Mouse (Mus musculus) liver, adult 2 months (tissue): ENCODE measurements at regions not wholly inside any gene's neighbourhood (a gene's known extent, or its start where the extent isn't known, plus 50 kb on each side); places are given as distances from the start of the nearest gene placed in this dataset.
A peak's percentile ranks its signal among the peaks of the same experiment; 100 is the strongest.

ENCODE experiments used
- DNase-seq: peaks from one replicate; pipeline ENCODE4 v3.0.0-alpha.2; 2011; ENCODE audit warnings: low read depth, low spot score; ENCODE audit errors: extremely low read depth
- H3K27ac ChIP-seq: fragments of 200-500 bp; replicated peaks from 2 replicates; pipeline ENCODE4 v1.5.1; 2012; ENCODE audit warnings: low read depth, mild to moderate bottlenecking, control low read depth, inconsistent platforms, low read length; ENCODE audit not compliant: insufficient read depth
- H3K27me3 ChIP-seq: fragments of 200-500 bp; 2 replicates; pipeline ENCODE4 v1.6.1; 2012; ENCODE audit warnings: mild to moderate bottlenecking, moderate library complexity, low read length, inconsistent platforms; ENCODE audit not compliant: control insufficient read depth, insufficient read depth
- H3K36me3 ChIP-seq: fragments of 200-500 bp; 2 replicates; pipeline ENCODE4 v1.6.1; 2012; ENCODE audit warnings: low read length, inconsistent platforms; ENCODE audit not compliant: control insufficient read depth, insufficient read depth
- H3K4me1 ChIP-seq: fragments of 200-500 bp; 2 replicates; pipeline ENCODE4 v1.6.1; 2011; ENCODE audit warnings: low read length; ENCODE audit not compliant: control insufficient read depth, insufficient read depth
- H3K4me3 ChIP-seq: fragments of 200-500 bp; 2 replicates; pipeline ENCODE4 v1.5.1; 2011; ENCODE audit warnings: low read depth, mild to moderate bottlenecking, control low read depth, low read length, moderate library complexity; ENCODE audit not compliant: insufficient read depth
- H3K79me2 ChIP-seq: fragments of 200-500 bp; 2 replicates; pipeline ENCODE4 v1.6.1; 2012; ENCODE audit warnings: inconsistent platforms, mild to moderate bottlenecking, low read length, moderate library complexity; ENCODE audit not compliant: control insufficient read depth, insufficient read depth
- H3K9ac ChIP-seq: fragments of 200-500 bp; 2 replicates; pipeline ENCODE4 v1.6.1; 2012; ENCODE audit warnings: low read depth, mild to moderate bottlenecking, control low read depth, inconsistent platforms, low read length
- CTCF ChIP-seq: fragments of 200-500 bp; IDR thresholded peaks from 2 replicates; pipeline ENCODE4 v1.5.1; 2011; ENCODE audit warnings: low read depth, low read length, control low read depth
- POLR2A ChIP-seq: fragments of 200-500 bp; IDR thresholded peaks from 2 replicates; pipeline ENCODE4 v1.6.1; 2011; ENCODE audit warnings: low read length, control low read depth; ENCODE audit not compliant: insufficient read depth; ENCODE audit errors: extremely low read depth
- WGBS: fragments of 180-500 bp; shearing (Covaris S2); methylation state at CpG from one replicate; pipeline ENCODE4 v1.1.7; 2018; 5-methylcytosine and 5-hydroxymethylcytosine counted together

DNA sequence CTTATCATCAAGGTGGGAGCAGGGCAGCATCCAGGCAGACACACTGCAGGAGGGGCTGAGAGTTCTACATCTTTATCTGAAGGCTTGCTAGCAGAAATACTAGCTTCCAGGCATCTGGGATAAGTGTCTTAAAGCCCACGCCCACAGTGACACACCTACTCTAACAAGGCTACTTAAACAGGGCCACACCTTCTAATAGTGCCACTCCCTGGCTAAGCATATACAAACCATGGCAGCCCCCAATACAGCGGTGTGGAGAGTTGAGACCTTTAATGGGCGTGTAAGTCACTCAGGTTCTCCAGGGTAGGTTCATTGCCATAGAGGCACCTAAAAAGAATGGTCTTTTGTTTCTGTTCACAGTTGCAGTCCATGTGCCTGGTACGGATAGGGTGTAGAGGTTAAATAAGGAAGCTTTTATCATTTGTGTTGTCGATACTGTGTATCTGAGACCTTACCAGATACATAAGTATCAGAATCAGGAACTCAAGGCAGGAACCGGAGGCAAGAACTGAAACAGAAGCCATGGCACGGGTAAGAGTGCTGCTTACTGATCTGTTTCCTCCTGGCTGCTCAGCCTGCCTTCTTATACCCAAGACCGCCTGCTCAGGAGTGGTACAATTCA is 69.0 kb upstream of the Atrnl1 start:
- Histone ChIP-seq H3K27me3 (no peaks in the 10 kb centered on the region), H3K36me3 (no peaks in the 10 kb centered on the region), H3K9ac (no peak overlapping the region), H3K4me3 (no peak overlapping the region), H3K79me2 (no peaks in the 10 kb centered on the region), H3K4me1 (peaks cover 8% of the 10 kb centered on the region), H3K27ac (no peak overlapping the region)
- TF ChIP-seq POLR2A (no peak), CTCF (no peak)
- WGBS, result 96% methylated on average over 8 of the region's 8 CpGs
- no peak for DNase-seq

DNA sequence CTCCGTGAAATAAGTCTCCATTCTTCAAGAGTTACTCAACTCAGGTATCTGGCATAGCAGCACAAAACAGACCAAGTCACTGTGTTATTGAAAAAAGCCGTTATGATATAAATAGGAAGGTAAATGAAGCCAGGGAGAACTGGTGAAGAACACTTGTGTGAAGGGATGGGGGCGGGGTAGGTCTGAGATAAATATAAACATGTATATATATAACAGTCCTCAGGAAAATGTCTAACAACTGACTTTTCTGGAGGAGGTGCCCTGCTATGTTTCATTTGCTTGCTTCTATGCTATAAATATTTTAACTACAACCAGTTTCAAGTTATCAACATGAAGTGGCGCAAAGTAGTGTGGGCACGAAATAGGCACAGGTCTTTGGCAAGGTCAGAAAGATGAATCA is 68.3 kb upstream of the Atrnl1 start:
- Histone ChIP-seq H3K79me2 (no peaks in the 10 kb centered on the region), H3K9ac (no peak overlapping the region), H3K27me3 (no peaks in the 10 kb centered on the region), H3K36me3 (no peaks in the 10 kb centered on the region), H3K4me3 (no peak overlapping the region), H3K4me1 (peaks cover 7% of the 10 kb centered on the region), H3K27ac (no peak overlapping the region)
- WGBS, result 94% methylated on average over 5 of the region's 5 CpGs
- no peak for DNase-seq
- TF ChIP-seq POLR2A (no peak), CTCF (no peak)

DNA sequence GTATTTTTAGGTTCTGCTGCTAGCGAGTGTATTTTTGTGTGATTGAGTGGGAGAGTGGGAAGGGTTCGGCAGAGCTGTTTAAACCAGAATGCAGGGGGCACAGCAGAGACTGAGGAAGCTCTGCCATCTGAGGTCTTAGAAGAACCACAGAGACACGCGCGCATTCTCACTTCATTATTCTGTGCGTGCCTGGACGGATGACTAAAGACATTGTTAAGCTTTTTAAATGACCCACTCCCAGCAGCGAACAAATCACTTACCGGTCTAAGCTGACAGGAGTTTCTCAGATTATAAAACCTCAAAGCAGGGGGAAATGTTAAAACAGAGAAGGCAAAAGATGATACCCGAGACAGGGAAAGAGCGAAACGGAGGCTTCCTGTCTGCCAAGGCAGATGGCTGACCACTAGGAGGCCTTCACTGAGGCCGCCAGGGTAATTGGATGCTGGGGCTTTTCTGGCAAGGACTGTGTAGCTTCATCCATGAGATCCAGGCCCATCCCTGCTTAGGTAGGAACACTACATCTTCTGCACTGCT is 67.1 kb upstream of the Atrnl1 start:
- Histone ChIP-seq H3K4me1 (peaks cover 3% of the 10 kb centered on the region), H3K9ac (no peak overlapping the region), H3K27me3 (no peaks in the 10 kb centered on the region), H3K36me3 (no peaks in the 10 kb centered on the region), H3K27ac (no peak overlapping the region), H3K79me2 (no peaks in the 10 kb centered on the region), H3K4me3 (no peak overlapping the region)
- 77% methylated on average over 13 of the region's 13 CpGs for WGBS
- DNase-seq, result no peak
- TF ChIP-seq CTCF, result peak; percentile 25; the same call in 1 of the 2 replicates
- TF ChIP-seq POLR2A, result no peak

DNA sequence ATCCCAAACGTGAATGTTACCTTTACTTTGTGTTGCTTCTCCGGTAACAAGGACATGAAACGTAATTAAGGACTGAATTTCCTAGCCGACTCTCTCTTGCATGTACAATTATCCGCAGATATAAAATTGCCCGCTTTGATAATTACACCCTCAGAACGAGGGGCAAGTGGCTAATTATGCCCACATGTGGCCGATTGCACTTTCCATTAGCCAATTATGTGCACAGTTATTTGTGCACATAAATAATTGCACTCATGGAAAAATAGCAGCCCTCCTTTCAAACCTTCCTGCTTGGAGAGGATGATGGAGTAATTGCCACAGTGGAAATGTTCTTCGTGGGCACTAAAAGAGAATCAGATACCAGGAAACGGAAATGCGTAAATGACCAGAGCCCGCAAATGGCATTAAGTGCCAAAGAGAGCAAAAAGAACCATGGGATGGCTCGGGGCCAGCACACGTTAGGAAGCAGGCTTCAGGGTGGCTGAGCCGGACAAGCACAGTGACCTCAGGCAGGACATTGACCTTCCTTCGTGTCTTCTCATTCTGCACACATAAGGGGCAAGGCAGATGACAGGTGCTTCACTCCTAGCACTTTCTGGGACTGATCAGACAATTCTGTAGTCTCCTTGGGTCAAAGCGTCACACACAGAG is 66.5 kb upstream of the Atrnl1 start:
- H3K4me1 ChIP-seq, result peaks cover 3% of the 10 kb centered on the region
- 68% methylated on average over 17 of the region's 17 CpGs for WGBS

DNA sequence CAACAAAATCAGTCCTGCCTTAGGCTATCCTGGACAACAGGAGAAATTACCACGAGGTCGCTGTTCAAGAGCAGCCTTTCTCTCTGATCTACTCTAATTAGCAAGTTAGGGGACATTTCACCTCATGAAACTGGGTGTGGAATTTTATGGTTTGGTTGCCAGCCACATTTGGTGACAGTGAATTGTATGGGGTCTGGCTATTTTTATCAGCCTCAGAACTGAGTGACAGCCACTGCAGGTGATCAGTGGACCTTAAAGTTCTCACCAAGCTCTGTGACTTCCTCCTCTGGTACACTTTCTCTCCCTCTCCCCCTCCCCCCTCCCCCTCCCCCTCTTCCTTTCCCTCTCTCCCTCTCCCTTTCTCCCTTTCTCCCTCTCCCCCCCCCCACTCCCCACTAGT is 65.8 kb upstream of the Atrnl1 start:
- no peak for TF ChIP-seq CTCF
- TF ChIP-seq POLR2A, result no peak
- Histone ChIP-seq H3K4me1 (peaks cover 3% of the 10 kb centered on the region), H3K27me3 (no peaks in the 10 kb centered on the region), H3K36me3 (no peaks in the 10 kb centered on the region), H3K9ac (no peak overlapping the region), H3K79me2 (no peaks in the 10 kb centered on the region), H3K27ac (no peak overlapping the region), H3K4me3 (no peak overlapping the region)
- 94% methylated on average over 2 of the region's 2 CpGs for WGBS
- DNase-seq, result no peak

More for the DNA sequence above, 66.5 kb upstream of the Atrnl1 start:
- DNase-seq, result peak; percentile 47
- no peak overlapping the region for H3K27ac ChIP-seq
- no peaks in the 10 kb centered on the region for H3K36me3 ChIP-seq
- no peak overlapping the region for H3K9ac ChIP-seq
- no peak for TF ChIP-seq CTCF
- no peak for TF ChIP-seq POLR2A
- H3K27me3 ChIP-seq, result no peaks in the 10 kb centered on the region
- H3K79me2 ChIP-seq, result no peaks in the 10 kb centered on the region
- no peak overlapping the region for H3K4me3 ChIP-seq

DNA sequence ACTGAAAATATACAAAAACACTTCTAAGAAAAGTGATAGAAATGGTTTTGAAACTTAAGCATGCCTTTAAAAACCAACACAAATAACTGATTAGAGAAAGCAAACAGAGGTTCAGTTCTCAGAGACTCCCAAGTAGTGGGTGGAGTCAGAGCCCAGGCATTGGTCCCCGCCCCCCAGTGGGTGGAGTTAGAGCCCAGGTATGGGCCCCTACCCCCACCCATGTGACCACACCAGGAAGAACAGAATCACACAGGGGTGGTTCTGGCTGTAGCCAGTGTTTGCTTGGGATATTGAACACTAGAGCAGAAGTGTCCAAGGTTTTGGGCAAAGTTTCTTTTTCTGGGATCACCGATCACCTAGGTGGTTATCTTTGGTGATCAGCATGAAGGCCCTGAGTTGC is 64.8 kb upstream of the Atrnl1 start:
- no peak overlapping the region for H3K4me3 ChIP-seq
- 13% methylated on average over 2 of the region's 2 CpGs for WGBS
- H3K4me1 ChIP-seq, result peaks cover 3% of the 10 kb centered on the region
- no peaks in the 10 kb centered on the region for H3K79me2 ChIP-seq
- peak; percentile 87 for DNase-seq
- no peaks in the 10 kb centered on the region for H3K36me3 ChIP-seq
- H3K27ac ChIP-seq, result peak overlapping the region; percentile 73
- TF ChIP-seq CTCF (no peak), POLR2A (no peak)
- no peaks in the 10 kb centered on the region for H3K27me3 ChIP-seq
- no peak overlapping the region for H3K9ac ChIP-seq
